Mouse (Mus musculus) kidney, adult 11 months (tissue): Measurements from ENCODE around the gene Taok1.
A peak's percentile ranks its signal among the peaks of the same experiment; 100 is the strongest.
"Not testable (repeated sequence)": the region's sequence is repeated elsewhere in the genome, so short reads cannot be mapped to it uniquely, and the experiment has no call there.

Source experiments
- DNase-seq: peaks from one replicate; pipeline ENCODE4 v3.0.0; 2022

The Taok1 gene

GRCm38 (mm10) chr11:77607538-77608455, at the start of gene Taok1:
Gene Taok1, minus strand, starts transcription at chr11:77607815.
- DNase-seq: peak; percentile 95

GRCm38 (mm10) chr11:77653406-77654190, 46.0 kb upstream of the Taok1 start:
- DNase-seq: not testable (repeated sequence)

DNA sequence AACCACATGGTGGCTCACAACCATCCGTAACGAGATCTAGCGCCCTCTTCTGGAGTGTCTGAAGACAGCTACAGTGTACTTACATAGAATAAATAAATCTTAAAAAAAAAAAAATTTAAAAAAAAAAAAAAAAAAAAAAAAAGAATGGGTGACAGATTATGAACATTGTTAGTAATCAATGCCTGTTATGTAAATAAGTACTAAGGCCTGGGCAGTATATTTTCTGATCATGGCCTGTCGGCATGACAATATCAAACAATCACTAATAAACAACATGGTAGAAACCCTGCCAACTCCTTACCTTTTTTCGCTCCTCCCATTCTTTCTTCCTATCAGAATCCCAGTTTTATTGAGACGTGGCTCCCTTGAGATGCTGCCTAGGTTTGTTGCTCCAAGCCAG, 44.9 kb upstream of the Taok1 start:
- DNase-seq: no peak

- DNase-seq: no peak
These were observed 41.3 kb upstream of the Taok1 start for GRCm38 (mm10) chr11:77648878-77649277.

- DNase-seq: no peak
These were observed 37.9 kb upstream of the Taok1 start for GRCm38 (mm10) chr11:77645481-77645880.

DNA sequence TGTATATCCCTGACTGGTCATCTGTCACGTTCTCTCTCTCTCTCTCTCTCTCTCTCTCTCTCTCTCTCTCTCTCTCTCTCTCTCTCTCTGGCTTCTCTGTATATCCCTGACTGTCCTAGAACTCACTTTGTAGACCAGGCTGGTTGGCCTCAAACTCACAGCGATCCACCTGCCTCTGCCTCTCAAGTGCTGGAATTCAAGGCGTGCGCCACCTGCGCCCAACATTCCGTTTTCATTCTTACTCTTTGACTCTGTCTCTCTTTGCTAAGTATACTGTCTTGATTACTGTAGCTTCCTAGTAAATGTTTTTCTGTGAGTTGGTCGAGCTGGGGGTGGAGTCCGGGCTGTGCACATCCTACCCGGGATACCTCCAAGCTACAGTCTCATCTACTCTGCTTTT, 33.8 kb upstream of the Taok1 start:
- DNase-seq: no peak

DNA sequence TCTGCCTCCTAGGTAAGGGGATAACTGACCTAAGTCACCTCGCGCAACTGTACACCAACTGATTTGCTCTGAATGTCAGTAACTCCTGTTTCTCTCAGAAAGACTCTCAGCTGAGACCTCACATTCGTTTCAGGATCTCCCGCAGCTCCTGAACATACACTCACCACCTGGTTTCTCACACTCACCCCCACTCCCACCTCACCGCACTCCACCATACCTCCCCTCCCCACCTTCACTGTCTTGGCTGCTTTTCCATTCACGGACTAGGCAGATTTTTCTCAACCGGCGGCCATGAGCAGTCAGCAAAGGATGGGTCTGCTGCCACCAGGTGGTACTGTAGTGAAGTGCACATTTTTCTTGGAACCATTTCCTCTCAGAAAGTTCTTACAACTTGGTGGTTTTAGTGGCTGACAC, 22.6 kb upstream of the Taok1 start:
- peak; percentile 70 for DNase-seq

DNA sequence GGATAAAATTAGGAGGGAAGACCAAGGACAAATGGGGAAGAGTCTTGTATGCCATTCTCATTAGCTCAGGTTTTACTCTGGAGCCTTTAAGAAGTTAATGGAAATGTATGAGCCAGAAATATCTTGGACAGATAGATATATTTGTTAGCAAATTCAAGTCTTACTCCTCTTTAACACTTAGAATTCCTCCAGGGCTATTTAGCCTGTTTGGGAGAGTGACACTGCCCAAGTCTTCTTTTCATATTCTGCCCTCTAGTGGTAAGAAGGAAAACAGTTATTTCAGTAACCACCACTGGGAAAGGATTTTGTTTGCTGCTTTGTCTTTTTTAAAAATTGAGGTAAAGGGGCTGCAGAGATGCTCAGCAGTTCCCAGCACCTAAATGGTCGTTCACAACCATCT, 21.9 kb upstream of the Taok1 start:
- DNase-seq: no peak

- no peak for DNase-seq
These were observed 19.3 kb upstream of the Taok1 start for GRCm38 (mm10) chr11:77626596-77627535.

DNA sequence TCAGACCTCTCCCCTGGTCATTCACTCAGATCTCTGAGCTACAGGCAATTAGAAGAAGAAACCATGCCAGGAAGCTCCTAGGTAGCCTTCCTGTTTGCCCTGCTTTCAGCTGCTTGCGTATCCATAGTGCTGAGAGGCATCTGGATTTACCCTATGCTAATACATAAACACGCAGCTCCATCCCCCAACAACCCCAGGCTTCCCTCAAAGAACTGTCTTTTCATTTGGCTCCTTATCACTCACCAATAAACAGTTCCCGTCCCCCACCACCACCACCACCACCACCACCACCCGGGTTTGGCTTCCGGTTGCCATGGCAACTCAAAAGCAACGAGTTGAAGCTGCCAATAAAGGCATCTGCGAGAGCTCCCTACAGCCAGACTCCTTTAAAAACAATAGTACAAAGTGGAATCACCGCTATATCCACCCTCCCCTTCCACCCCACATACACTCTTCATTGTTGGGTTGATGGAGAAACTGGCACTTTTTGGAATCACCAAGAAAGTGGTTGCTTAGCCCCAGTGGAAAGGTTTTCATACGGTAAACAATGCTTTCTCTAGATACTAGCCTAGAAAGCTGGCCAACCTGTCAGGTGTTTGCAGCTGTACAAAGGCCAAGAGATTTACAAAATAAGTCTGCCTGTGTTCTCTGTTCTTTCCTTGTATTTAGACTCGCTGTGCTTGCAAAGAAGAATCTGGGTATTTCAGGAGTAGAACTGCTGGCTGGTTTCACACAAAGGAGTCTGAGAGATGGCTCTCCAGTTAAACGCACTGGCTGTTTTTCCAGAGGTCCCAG, 17.6 kb upstream of the Taok1 start:
- no peak for DNase-seq

GRCm38 (mm10) chr11:77624441-77625060, 16.9 kb upstream of the Taok1 start:
- DNase-seq: no peak

DNA sequence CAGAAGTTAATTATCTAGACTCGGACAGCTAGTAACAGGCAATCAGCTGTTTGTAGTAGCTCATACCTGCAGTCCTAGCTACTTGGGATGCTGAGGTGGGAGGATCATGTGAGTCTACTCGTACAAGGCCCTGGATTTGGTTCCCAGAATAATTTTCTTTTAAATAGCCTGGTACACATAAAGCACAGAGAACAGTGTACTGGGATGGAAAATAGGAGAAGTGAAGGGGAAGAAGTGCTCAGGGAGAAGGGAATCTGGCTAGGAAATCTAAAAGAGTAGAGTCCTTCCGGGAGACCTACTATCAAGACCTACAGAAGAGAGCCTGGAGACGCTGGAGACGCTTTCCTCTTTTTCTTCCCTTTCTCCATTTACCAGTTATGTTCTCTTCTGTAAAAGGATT, 16.4 kb upstream of the Taok1 start:
- no peak for DNase-seq

GRCm38 (mm10) chr11:77621902-77622535, 14.4 kb upstream of the Taok1 start:
- DNase-seq: no peak

- DNase-seq: no peak
These were observed 7.5 kb upstream of the Taok1 start for GRCm38 (mm10) chr11:77615084-77615624.

GRCm38 (mm10) chr11:77606835-77607537, 629 bp downstream of the Taok1 start:
- peak; percentile 47 for DNase-seq

DNA sequence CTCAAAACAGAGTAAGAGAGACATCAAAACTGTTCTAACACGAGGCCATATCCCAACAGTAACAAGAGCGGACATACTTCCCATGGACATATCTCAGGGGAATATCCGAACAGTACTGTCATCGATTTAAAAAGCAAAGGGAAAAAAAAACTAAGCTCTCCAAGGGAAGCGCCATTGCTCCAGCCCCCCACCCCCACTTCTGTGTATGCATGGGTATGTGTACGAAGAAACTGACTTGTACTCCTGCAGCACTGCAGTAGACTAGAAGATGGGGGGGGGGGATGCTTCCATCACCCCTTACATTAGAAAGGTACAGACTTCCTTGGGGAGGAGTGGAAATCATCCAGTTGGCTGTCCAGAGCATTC, 1.2 kb downstream of the Taok1 start:
- no peak for DNase-seq

DNA sequence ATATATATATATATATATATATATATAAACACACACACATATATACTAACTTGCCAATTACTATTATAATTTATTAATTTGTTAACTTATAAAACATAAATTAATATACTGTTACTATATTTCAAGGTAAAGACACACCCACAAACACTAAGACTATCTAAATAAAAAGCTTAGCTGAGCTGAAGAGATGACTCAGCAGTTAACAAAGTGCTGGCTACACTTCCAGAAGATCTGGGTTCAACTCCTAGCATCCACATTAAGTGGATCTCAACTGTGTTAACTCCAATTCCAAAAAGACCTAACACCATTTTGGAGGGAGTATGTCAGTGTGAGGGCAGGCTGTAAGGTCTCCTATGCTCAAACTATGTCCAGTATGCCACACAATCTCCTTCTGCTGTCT, 10.3 kb downstream of the Taok1 start:
- no peak for DNase-seq

GRCm38 (mm10) chr11:77591388-77591787, 16.2 kb downstream of the Taok1 start:
- no peak for DNase-seq

DNA sequence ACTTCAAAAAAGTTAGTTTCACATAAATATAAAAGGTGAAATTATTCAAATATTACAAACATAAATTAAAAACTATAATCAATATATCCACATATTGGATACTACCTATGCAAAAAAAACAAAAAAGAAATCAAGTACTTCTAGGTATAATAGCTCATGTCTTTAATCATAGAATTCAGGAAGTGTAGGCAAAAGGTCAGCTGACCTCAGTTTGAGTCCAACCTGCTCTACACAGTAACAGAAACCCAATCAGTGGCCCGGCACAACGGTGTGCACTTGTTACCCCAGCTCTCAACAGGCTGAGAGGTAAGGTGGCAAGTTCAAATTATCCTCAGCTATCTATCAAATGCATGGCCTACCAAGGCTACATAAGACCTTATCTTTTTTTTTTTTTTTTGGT, 16.8 kb downstream of the Taok1 start:
- no peak for DNase-seq

GRCm38 (mm10) chr11:77585201-77585600, 22.4 kb downstream of the Taok1 start:
- no peak for DNase-seq
